In genomic region chr14:40957607-40958006, GRCm38 (mm10) we compare ENCODE assay signal across 7 mouse cellular contexts. TPM values are rescaled to one million over a fixed set of nuclear protein-coding genes. Genes with fewer than 3 reads are reported as not detected.
DNase-seq lines count a peak whose midpoint lies in the region; ATAC-seq and TF ChIP-seq lines count a peak whose summit lies in the region.

No protein-coding gene starts in this region.

- DNase-seq in lung, embryonic 14.5 days: peak; percentile 55
- DNase-seq in lung, postnatal 4 days: no peak
- DNase-seq in embryonic facial prominence, embryonic 10.5 days (ENCODE audit: low spot score): no peak
- no peak for DNase-seq in hindbrain, embryonic 14.5 days (ENCODE audit: low spot score)
- DNase-seq in layer of hippocampus, adult 18-20 months (ENCODE audit: low spot score in 2 of 2): no peak
- no peak for DNase-seq in natural killer cell, adult 2 months (ENCODE audit: low spot score in 2 of 2)

- WGBS in lung, embryonic 14.5 days: 43% methylated on average over 3 of the region's 3 CpGs
- WGBS in embryonic facial prominence, embryonic 10.5 days: 40% methylated on average over 3 of the region's 3 CpGs
- WGBS in hindbrain, embryonic 14.5 days: 39% methylated on average over 3 of the region's 3 CpGs
- 41% methylated on average over 3 of the region's 3 CpGs for WGBS in neural tube, embryonic 14.5 days

- H3K36me3 ChIP-seq in lung, embryonic 14.5 days (ENCODE audit: insufficient read depth): no peaks in the 10 kb centered on the region
- no peaks in the 10 kb centered on the region for H3K36me3 ChIP-seq in embryonic facial prominence, embryonic 10.5 days (replicated peaks)
- no peaks in the 10 kb centered on the region for H3K36me3 ChIP-seq in hindbrain, embryonic 14.5 days (replicated peaks; ENCODE audit: control insufficient read depth, insufficient read depth)
- no peaks in the 10 kb centered on the region for H3K36me3 ChIP-seq in neural tube, embryonic 14.5 days (ENCODE audit: control insufficient read depth, insufficient read depth, low read length)

- H3K27ac ChIP-seq in lung, embryonic 14.5 days (ENCODE audit: low read depth): peak overlapping the region; percentile 86
- H3K27ac ChIP-seq in embryonic facial prominence, embryonic 10.5 days (replicated peaks): peak overlapping the region; percentile 81
- H3K27ac ChIP-seq in hindbrain, embryonic 14.5 days: peak overlapping the region; percentile 33; the same call in 1 of the 2 replicates
- peak overlapping the region; percentile 71; the same call in 1 of the 2 replicates for H3K27ac ChIP-seq in neural tube, embryonic 14.5 days (ENCODE audit: low read depth, low read length)

- H3K4me3 ChIP-seq in lung, embryonic 14.5 days (ENCODE audit: low read depth, low read length): no peak overlapping the region
- peak overlapping the region; percentile 23; the same call in 1 of the 2 replicates for H3K4me3 ChIP-seq in embryonic facial prominence, embryonic 10.5 days
- H3K4me3 ChIP-seq in hindbrain, embryonic 14.5 days (replicated peaks; ENCODE audit: low read length): no peak overlapping the region
- H3K4me3 ChIP-seq in neural tube, embryonic 14.5 days (ENCODE audit: low read depth, low read length): no peak overlapping the region

- no peak for TF ChIP-seq CTCF in lung, embryonic 14.5 days (IDR thresholded peaks at IDR 0.05; ENCODE audit: low read depth)

- no peak overlapping the region for H3K9ac ChIP-seq in lung, embryonic 14.5 days
- no peak overlapping the region for H3K9ac ChIP-seq in hindbrain, embryonic 14.5 days
- no peak overlapping the region for H3K9ac ChIP-seq in neural tube, embryonic 14.5 days (replicated peaks; ENCODE audit: low read depth, low read length)

- H3K4me2 ChIP-seq in lung, embryonic 14.5 days: peak overlapping the region; percentile 37
- no peak overlapping the region for H3K4me2 ChIP-seq in hindbrain, embryonic 14.5 days (replicated peaks)
- H3K4me2 ChIP-seq in neural tube, embryonic 14.5 days (ENCODE audit: low read depth, low read length): peak overlapping the region; percentile 16; the same call in 1 of the 2 replicates

- ATAC-seq in lung, embryonic 14.5 days (ENCODE audit: insufficient read depth): no peak
- no peak for ATAC-seq in hindbrain, embryonic 14.5 days (ENCODE audit: low FRiP score)
- ATAC-seq in neural tube, embryonic 14.5 days (ENCODE audit: low read depth): no peak

- H3K4me1 ChIP-seq in lung, embryonic 14.5 days (ENCODE audit: insufficient read depth): peaks cover 64% of the 10 kb centered on the region
- H3K4me1 ChIP-seq in embryonic facial prominence, embryonic 10.5 days: peaks cover 89% of the 10 kb centered on the region
- H3K4me1 ChIP-seq in hindbrain, embryonic 14.5 days (replicated peaks; ENCODE audit: control insufficient read depth, insufficient read depth, low read length): peaks cover 56% of the 10 kb centered on the region
- peaks cover 44% of the 10 kb centered on the region for H3K4me1 ChIP-seq in neural tube, embryonic 14.5 days (ENCODE audit: control insufficient read depth, insufficient read depth, low read length)

- no peaks in the 10 kb centered on the region for H3K27me3 ChIP-seq in lung, embryonic 14.5 days (ENCODE audit: insufficient read depth, low read length)
- no peaks in the 10 kb centered on the region for H3K27me3 ChIP-seq in embryonic facial prominence, embryonic 10.5 days (replicated peaks; ENCODE audit: low read depth, poor library complexity, severe bottlenecking)
- no peaks in the 10 kb centered on the region for H3K27me3 ChIP-seq in hindbrain, embryonic 14.5 days (ENCODE audit: control insufficient read depth, insufficient read depth, low read length)
- no peaks in the 10 kb centered on the region for H3K27me3 ChIP-seq in neural tube, embryonic 14.5 days (ENCODE audit: control insufficient read depth, insufficient read depth, low read length)

- no peaks in the 10 kb centered on the region for H3K9me3 ChIP-seq in lung, embryonic 14.5 days (ENCODE audit: low read depth, low read length)
- H3K9me3 ChIP-seq in embryonic facial prominence, embryonic 10.5 days: no peaks in the 10 kb centered on the region
- no peaks in the 10 kb centered on the region for H3K9me3 ChIP-seq in hindbrain, embryonic 14.5 days (ENCODE audit: control insufficient read depth, low read length)
- no peaks in the 10 kb centered on the region for H3K9me3 ChIP-seq in neural tube, embryonic 14.5 days (ENCODE audit: control insufficient read depth, low read length)

RNA-seq across cellular contexts. Expression of gene Tspan14, which starts 9.0 kb away (rescaled TPM):
- 104 and 105 TPM in 2 replicates for polyA plus RNA-seq in lung, embryonic 14.5 days (2014; fragmentation: Nextera tagmentation; extraction: Ambion mirVana)
- polyA plus RNA-seq in embryonic facial prominence, embryonic 10.5 days (2016; fragmentation: Nextera tagmentation; extraction: Ambion mirVana): 88.1 and 92.5 TPM in 2 replicates
- polyA plus RNA-seq in hindbrain, embryonic 14.5 days (2014; fragmentation: Nextera tagmentation; extraction: Ambion mirVana): 65.6 and 70.1 TPM in 2 replicates
- polyA plus RNA-seq in neural tube, embryonic 14.5 days (2014; fragmentation: Nextera tagmentation; extraction: Ambion mirVana): 45.2 and 66.3 TPM in 2 replicates
- 10 to 100 TPM; 30.5 to 33.7 TPM for total RNA-seq in layer of hippocampus, adult 18-20 months (2021)

RNA-seq across cellular contexts. Expression of gene Fam213a, which starts 56.0 kb away (rescaled TPM):
- polyA plus RNA-seq in lung, embryonic 14.5 days (2014; fragmentation: Nextera tagmentation; extraction: Ambion mirVana): 167 and 173 TPM in 2 replicates
- 36.6 and 40.1 TPM in 2 replicates for polyA plus RNA-seq in embryonic facial prominence, embryonic 10.5 days (2016; fragmentation: Nextera tagmentation; extraction: Ambion mirVana)
- polyA plus RNA-seq in hindbrain, embryonic 14.5 days (2014; fragmentation: Nextera tagmentation; extraction: Ambion mirVana): 86.6 and 94.3 TPM in 2 replicates
- 102 and 108 TPM in 2 replicates for polyA plus RNA-seq in neural tube, embryonic 14.5 days (2014; fragmentation: Nextera tagmentation; extraction: Ambion mirVana)
- total RNA-seq in layer of hippocampus, adult 18-20 months (2021): 100 to 1,000 TPM; 173 to 191 TPM

Comparison
In these comparisons a context has a peak if more than half of its experiments do, and no peak if none do; other contexts are left out.
1. H3K27ac ChIP-seq: peak in every context shown above with its lines; median percentile 86 in lung, embryonic 14.5 days; 81 in embryonic facial prominence, embryonic 10.5 days; 71 in neural tube, embryonic 14.5 days; 33 in hindbrain, embryonic 14.5 days.